Mouse (Mus musculus) heart, adult 2 months (tissue): ENCODE results near the gene Zgrf1.

Experiments used
- CTCF ChIP-seq: fragments of 200-600 bp; IDR thresholded peaks from 2 replicates; pipeline ENCODE4 v1.8.1; 2022; ENCODE audit warnings: antibody characterized with exemption, mild to moderate bottlenecking, moderate library complexity
- EP300 ChIP-seq: fragments of 200-500 bp; IDR thresholded peaks from 2 replicates; pipeline ENCODE4 v1.6.1; 2011; ENCODE audit warnings: low read depth, low read length, control low read depth; ENCODE audit not compliant: insufficient read depth
- POLR2A ChIP-seq: fragments of 200-500 bp; IDR thresholded peaks from 2 replicates; pipeline ENCODE4 v1.6.1; 2011; ENCODE audit warnings: mild to moderate bottlenecking, low read depth, low read length, control low read depth; ENCODE audit not compliant: insufficient read depth

DNA sequence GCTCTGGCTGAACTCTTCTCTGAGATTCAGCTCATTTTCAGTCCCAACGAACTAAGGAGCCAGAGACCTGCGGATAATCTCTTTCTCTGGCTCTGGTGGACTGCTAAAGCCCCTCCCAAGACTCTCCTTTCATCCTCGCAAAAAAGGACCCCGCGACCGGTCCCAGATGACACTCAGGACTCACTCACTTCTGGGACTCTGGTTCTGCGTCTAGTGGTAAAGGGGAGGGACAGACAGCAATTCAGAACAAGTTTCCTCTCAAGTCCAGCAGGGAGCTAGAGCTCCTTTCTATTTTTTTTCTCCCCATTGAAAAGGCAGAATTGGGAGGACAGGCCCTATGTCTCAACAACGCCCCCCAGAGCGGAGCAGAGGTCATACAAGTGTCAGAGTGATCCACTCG lies 78.3 kb downstream of the Zgrf1 start:
- TF ChIP-seq CTCF (no peak), POLR2A (no peak), EP300 (no peak)
